Mouse (Mus musculus) urinary bladder, postnatal 36 days (tissue): ENCODE results near the gene Rnf152.
A peak's percentile ranks its signal among the peaks of the same experiment; 100 is the strongest.

Source experiments
- DNase-seq, 2 experiments: peaks; one replicate each; pipeline ENCODE4 v3.0.0; 2022; ENCODE audit warnings: low spot score in 2 of 2, mixed read lengths in 1 of 2

Gene Rnf152

DNA sequence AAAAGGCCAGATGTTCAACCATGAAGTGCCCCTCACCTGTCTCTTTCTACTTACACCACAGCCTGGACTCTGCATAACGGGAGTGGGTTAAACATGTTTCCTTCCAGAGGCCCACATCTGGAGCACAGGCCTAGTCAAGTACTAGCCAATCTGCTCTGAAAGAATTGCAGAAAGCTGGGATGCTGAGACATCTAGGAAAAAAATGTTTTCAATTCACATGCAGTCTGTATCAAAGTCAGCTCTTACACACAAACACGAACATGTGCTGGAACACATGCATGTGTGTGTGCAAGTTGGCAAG is 44.0 kb downstream of the Rnf152 start:
- DNase-seq: no peak

DNA sequence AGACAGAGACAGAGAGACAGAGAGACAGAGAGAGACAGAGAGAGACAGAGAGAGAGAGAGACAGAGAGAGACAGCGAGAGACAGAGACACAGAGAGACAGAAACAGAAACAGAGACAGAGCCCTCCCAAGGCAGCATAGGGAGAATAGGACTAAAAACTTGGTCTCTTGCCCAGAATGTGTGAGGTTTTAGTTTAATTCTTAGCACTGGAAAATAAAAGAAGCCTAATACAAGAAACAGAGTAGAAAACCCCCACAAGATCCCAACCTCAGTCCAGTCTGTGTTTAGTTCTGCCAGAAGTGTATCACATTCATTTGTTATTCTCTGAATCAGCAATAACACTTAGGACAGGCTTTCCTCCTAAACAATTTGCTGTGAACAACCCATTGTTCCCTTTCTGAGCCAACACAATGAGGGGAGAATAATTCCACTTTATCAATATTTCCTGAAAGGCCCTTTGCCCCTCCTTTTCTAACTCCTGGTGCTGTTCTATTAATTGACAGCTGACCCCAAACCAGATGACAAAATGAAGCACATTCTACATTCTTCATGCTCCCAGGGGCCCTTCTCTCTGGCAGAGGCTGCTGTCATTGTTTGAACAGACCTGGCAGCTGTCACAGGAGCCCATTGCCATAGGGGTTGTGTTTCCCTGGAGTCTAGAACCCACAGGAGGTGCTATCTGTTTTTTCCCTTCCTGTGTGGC is 44.5 kb downstream of the Rnf152 start:
- peak in 1 of 2 experiments; percentile 3 for DNase-seq

DNA sequence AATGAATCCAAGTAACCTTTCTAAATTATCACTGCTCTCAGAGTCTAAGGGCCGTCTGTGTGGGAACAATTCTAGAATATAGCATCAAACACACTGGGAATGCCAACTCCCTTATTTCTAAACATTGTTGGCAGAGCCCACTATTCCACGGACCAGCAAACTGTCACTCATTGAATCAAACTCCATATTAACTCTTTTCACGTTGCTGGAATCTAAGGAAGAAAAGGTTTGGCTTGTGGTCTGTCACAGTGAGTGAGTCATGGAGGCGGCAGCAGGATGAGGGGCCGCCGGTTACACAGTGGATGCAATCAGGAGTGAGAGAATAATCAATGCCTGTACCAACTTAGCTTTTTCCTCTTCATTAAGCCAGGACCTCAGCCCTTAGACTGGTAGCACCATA is 54.3 kb downstream of the Rnf152 start:
- DNase-seq: no peak

DNA sequence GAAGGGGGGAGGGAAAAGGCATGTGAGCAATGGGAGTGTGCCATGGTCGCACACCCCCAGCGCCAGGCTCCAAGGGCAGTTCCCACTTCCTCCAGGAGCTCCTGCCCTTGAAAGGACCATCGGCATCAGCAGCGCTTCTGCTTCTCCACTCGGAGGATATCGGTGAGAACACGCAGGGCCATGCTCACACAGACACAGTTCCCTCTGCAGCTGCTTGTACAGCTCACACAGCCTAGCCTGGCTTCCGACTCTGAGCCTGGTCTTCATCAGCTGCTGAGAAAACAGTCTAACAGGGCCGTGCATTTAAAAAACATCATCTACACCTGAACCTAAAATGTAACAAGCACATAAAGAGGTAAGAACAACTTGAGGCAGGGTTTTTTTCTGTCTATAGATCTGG is 54.7 kb downstream of the Rnf152 start:
- DNase-seq: no peak

DNA sequence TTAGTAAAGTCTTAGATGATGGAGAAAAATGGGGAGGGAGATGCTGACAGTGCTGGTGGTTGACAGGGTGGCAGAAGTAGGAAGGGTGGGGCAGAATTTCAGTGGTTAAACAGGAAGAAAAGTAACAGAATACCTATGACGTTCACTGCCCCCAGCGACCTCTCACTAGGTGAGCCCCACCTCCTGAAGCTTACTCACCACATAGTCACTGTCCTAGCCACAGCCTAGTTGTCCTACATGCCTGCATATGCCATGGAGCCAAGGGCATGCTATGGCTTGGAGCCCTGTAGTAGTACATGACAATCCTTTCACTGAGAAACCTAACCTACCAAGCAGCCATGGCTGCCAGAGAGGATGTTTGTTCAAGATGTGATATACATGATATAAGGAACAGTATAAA is 64.7 kb downstream of the Rnf152 start:
- no peak for DNase-seq

DNA sequence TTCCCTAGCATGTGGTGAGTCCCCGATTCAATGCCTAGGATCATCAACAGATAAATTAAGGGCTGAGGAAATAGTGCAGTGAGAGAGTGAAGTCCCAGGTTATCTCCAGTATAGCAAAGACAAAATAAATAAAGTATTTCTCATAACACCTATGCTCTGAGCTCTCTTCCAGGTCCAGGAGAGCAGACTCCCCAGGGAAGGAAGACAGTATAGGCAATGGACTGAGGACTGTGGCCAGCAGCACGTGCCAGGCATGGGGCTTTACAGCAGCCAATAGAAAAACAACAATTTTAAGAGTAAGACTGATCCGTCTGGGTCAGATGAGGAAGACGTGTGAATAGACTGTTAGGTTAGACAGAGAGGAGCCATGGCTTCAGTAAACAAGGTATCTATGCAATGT is 69.0 kb downstream of the Rnf152 start:
- DNase-seq: no peak

DNA sequence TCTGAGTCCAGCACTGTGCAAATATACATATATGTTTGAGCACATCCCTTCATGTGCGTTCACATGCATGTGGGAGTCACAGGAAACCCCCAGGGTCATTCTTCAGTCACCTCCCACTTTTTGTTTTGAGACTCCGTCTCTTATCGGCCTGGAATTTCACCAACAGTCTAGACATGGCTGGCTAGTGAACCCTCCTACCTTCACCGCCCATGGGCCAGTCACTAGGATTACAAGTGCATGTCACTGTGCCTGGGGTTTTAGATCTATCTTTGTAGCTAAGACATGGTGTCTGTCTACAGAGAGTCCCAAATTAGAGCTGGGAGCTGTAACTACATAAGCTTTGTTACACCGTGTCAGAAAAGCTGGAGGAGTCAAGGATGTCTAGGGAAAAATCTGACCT is 69.6 kb downstream of the Rnf152 start:
- no peak for DNase-seq

DNA sequence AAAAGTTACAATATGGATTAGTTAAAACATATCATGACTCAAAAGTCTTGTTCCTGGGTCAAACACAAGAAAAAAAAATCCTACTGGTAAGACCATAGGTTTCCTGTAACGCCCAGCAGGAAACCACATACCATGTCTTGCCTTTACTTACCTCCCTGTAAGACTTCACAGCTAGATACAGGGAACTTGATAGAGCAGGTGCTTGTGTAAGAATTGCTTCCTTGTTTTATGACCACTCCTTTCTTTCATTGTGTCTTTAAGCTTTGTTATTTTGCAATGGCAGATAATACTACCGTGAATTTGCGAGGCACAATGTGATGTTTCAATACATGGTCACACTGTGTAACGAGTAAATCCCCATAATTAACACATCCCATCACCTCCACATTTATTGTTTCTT is 71.5 kb downstream of the Rnf152 start:
- DNase-seq: no peak

DNA sequence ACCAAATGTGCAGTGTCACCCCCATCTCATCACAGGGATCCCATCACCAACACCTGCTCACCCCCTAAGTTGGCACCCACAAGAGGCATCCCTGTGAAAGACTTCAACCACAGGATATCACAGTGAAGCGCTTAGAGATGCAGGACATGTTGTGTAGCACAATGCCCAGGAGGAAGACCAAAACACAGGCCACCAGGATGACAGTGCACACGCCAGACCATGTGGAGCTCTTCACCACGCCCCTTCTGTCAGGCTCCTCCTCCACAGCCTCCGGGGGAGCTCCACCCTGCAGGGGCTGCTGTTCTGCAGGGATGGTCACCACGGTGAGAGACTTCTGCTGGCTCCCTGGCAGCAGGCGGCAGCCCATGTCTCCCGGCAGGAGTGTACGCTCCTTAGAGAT is 72.4 kb downstream of the Rnf152 start:
- no peak for DNase-seq

DNA sequence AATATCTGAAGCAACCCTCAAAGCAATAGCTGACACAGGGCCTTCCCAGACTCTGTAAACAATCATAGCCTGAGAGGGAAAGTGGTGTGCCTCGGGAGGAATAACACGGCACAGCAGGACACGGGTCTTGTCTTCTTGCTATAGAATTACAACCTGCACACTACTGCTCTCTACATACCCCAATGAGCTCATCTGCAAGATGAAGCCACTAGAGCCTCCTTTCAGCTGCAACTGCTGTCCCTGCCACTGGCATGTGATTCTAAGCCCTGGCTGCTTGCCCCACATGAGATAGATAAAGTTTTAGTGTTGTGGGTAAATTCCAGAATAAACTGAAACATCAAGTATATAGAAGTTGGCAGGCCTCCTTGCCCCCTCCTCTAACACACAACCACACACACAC is 75.2 kb downstream of the Rnf152 start:
- no peak for DNase-seq

DNA sequence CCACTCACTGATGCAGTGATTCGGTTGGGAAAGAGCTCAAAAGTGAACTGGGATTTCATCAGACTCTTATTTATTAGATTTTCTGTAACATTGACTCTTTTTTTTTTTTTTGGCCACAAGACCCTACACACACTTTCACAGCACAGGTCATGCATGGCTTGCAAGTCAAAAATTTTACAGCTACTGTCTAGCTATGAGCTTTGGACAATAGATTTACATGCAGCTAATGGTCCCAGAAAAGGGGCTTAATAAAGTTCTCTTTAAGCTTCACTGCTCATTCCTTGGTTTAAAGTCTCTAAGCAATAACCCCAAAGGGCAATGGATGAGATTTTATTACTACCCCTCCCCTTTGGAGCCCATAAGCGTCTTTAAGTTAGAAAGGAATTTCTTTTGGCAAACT is 76.3 kb downstream of the Rnf152 start:
- no peak for DNase-seq

DNA sequence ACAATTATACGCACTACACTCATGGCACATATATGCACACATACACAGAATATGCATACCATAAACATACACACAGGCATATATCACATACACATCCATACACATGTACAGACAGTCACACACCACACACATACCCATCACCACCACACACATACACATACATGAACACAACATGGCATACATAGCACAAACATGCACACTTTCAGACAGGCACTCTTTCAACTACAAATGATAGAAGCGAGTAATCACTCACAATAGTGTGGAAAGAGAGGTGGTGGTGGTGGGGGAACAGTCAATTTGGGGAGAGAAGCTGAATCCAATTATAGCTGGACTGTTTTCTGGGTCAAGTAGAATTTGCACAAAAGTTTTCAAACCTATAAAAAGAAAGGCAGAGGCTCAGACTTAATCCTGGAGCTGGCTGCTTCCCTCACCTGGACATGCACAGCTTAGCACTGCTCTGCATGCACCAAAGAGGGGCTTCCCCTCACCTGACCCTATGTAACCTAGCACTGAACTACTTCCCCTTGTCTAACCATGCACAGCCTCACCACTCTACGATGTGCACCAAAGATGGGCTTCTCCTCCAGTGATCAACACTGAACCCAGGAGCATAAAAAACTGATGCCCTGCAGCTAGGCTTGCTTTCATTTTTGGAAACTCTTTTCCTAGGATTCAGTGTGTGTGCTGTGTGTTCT is 81.9 kb downstream of the Rnf152 start:
- no peak for DNase-seq

DNA sequence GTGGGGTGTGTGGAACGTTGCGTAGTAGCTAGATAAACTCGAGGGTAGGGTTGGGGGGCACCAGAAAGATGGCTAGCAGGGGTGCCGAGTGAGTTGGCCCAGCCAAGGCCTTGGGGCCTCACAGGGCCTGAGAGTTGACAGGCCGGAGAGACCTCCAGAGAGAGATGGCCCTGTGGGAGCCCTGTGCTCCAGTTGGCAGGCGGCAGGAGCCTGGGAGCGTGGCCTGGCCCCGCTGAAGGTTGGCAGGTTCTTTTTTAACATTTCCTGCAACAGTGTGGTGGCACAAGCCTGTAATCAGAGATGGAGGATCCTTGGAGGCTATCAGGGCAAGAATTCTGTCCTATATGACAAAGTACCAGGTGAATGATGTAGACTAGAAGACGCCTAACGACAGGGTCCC is 85.4 kb downstream of the Rnf152 start:
- DNase-seq: peak in 1 of 2 experiments; percentile 3

DNA sequence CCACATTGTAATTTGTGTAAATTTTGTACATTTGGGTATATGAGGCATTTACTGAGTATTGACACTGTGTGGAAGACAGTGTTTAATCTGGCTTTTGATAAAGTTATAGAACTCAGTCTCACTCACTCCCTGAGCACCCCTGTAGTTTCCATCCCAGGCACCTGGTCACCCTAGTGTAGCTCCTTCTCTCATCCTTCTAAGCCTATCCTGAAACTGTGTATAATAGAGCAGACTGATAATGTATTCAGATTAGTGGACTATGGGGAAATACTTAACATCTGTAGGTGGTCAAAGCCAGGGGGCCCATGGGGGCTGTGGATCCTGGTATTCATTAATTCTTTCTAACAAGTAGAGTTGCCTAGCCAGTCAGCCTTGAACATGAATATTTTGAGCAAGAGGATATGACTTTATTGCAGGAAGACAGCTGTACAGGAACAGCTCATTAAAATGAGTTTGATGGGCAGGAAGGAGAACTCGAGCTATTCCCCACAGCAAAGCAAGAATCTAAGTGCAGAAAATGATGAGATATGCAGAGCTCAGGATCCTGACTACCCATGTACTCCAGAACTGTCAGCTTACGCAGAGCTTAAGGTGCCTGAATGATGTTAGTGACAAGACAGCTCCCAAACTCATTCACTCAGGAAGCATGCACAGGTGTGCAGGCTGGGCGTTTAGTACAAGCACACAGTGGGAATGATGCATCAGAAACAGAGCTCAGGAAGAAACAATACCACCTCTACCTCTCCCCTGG is 93.1 kb downstream of the Rnf152 start:
- DNase-seq: no peak

DNA sequence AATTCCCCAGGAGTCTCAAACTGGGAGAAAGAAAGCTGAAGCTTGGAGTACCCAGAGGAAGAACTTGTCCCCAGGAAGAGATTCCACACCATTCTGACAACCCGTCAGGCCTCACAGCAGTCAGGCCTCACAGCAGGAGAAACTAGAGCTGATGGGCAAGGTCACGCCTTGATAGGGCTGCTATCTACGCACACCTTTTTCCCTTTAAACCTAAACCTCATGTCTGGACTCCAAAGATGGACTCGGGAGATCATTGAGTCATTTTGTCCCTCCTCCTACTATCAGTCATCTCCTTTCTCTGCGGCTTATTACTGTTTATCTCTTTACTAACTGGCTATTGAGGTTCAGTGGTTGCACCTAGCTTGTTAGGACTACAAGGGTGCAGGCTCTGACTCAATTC is 96.3 kb downstream of the Rnf152 start:
- no peak for DNase-seq

DNA sequence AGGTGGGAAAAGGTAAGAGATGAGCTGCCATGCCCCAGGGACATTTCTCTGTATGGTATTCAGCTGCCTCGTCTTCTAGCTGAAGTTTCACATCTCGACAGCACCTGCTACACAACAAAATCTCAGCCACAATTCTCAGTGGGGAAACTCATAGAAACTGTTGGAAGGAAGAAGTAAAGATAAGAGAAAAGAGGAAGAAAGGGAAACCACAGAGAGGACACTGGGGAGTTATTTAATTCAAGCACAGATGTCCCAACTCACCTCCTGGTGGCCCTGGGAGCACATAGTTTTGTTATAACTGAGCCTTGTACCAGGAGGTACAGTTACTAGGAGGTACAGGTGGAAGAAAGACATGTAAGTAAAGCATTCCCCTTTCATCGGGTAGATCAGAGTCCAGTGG is 99.3 kb downstream of the Rnf152 start:
- DNase-seq: no peak

DNA sequence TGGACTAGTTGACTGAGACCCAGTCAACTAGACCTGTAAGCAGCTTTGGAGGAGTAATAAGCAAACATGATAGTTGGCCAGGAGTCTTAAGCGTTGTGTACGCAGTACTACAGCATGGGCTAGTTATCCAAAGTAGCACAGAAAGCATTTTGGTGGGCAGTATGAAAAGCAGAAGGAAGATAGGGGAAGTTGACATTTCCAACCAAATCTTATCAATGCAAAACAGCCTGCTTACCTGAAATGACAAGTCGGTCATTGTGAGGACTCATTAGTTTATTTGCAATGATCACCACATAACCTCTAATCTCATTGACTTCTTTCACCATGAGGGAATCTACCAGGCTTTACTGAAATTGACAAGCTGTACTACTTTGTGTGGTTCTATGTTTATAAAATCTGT is 107.3 kb downstream of the Rnf152 start:
- DNase-seq: no peak

DNA sequence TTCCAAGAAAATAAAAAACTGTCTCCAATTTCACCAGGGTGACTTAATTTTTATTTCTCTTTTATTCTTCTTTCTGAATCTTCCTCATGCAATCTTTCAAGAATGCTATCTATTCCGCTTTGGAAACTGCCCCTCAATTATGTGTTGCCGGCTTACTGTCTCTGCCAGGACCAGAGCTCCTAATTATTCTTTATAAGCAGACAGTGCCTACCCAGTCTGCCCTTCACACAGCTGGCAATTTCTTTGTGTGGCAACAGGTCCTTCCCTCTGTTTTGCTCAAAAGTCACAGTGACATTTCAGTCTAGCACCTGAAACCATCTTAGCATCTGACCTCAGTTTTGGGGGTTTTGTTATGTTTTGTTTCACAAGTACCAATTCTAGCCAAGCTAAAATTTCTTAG is 109.9 kb downstream of the Rnf152 start:
- no peak for DNase-seq

DNA sequence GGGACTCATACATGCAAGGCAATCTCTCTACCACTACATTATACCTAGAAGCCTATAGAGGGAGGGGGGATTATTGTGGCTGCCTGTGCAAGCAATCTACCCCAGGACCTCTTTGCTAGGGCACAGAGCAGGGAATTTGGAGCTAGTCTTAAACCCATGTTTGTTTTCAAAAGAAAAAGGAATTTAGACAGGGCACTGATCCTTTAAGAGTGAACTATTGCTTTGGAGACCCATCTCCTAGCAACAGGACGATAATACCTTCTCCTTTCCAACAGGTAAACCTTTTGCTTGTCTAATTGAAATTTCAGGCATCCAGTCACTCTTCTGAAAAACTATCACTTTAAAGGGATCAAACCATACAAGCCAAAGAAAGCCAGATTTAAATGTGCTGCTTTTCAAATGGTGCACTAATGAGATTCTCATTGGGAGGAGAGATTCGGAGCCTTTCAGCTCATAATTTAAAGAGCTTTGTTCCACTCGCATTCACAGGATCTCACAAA is 110.4 kb downstream of the Rnf152 start:
- DNase-seq: no peak

DNA sequence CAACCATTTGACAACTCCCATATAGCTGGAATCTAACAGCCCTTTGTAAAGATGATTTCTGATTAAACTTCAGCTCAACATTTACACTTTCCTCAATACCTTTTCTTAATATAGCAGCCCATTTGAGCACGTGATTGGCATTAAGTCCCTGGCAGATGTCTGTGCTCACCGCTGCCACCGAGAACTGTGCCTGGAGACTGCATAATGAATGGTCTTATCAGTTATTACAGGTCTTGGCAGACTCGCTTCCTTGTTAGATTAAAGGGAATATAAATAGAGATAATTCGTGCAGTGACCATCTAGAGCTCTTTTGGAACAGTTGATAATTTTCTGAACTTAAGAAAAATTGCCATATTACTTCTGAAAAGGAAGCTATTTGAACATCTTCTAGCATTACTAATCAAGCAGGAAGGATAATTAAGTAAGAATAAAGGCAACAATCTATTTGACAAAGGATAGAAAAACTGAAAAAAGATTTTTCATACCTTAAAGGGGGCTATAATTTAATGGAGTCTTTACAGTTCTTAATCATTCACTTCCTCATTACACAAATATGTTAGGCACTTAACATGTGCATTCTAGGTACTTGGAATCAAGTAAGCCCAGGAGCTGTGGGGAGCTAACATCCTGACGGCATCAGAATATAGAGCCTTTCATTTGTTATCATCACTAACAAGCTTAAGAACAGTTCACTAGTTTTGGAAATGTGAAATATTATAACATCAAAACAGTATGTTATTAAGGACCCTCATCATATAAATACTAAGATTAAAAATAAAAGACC is 113.0 kb downstream of the Rnf152 start:
- DNase-seq: no peak

DNA sequence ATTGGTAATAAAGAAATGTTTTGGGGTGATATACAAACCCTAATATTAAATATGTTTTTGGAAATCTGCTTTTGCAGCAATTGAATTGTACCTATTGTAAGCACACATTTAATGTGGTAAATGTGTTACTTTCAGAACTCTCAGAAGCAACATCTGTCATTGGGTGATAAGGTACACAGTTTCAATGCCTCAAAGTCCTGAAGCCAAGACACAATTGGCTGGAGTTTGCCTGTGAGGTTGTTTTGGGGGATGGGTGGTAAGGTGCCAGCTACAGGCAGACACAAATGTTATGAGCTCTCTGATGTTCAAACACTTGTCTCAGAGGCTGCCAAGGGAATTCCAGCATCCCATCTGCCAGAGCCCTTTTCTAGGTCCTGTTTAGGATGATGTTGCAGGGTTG is 116.3 kb downstream of the Rnf152 start:
- DNase-seq: no peak
